Comparison of ENCODE assay signal across 14 mouse cellular contexts in the genomic region with DNA sequence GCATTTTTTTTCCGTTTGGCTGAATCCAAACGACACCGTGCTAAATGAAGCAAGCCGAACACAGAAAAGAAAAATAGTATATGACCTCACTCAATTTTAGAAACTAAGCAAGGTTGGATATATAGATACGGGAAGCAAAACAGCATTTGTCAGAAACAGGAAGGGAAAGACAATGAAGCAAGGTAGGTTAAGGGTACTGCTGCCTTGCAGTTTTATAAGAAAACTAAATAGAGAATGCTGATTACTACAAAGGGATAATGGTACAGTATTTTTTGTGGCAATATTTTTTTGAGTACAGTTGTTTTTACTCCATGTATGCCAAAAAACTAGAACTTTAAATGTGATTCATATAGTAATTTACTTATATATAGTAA.
DNase-seq lines count a peak whose midpoint lies in the region; ATAC-seq and TF ChIP-seq lines count a peak whose summit lies in the region.
"Had no signal": no experiment of that assay in that cellular context is flagged by ENCODE, and none has a peak within 500 bp of the region (broad histone marks: within the 10 kb centered on the region; RNA-seq: fewer than 3 reads in every experiment).

No protein-coding gene starts in this region.

- H3K4me1 ChIP-seq in heart, embryonic 12.5 days (replicated peaks), result 0 out of 2 replicates have a peak, but pooled peaks cover 5% of the 10 kb centered on the region
- H3K4me1 ChIP-seq in lung, embryonic 14.5 days (ENCODE audit: insufficient read depth), result no peaks in the 10 kb centered on the region
- no peaks in the 10 kb centered on the region for H3K4me1 ChIP-seq in hindbrain, embryonic 14.5 days (replicated peaks; ENCODE audit: control insufficient read depth, insufficient read depth, low read length)
- peaks cover 7% of the 10 kb centered on the region for H3K4me1 ChIP-seq in neural tube, embryonic 13.5 days (replicated peaks)
- H3K4me1 ChIP-seq: embryonic facial prominence, embryonic 13.5 days; limb, embryonic 12.5 days had no signal

- peak overlapping the region; percentile 38; the same call in 1 of the 2 replicates for H3K4me2 ChIP-seq in heart, embryonic 12.5 days
- H3K4me2 ChIP-seq in lung, embryonic 14.5 days, result peak overlapping the region; percentile 36; the same call in 1 of the 2 replicates
- peak overlapping the region; percentile 44 for H3K4me2 ChIP-seq in hindbrain, embryonic 14.5 days (replicated peaks)
- peak overlapping the region; percentile 56 for H3K4me2 ChIP-seq in neural tube, embryonic 13.5 days
- H3K4me2 ChIP-seq: embryonic facial prominence, embryonic 13.5 days; limb, embryonic 12.5 days had no signal

- WGBS in heart, embryonic 12.5 days, result 56% methylated on average over 5 of the region's 5 CpGs
- WGBS in lung, embryonic 14.5 days, result 57% methylated on average over 5 of the region's 5 CpGs
- 10% methylated on average over 5 of the region's 5 CpGs for WGBS in hindbrain, embryonic 14.5 days
- WGBS in neural tube, embryonic 13.5 days, result 19% methylated on average over 5 of the region's 5 CpGs

- H3K27ac ChIP-seq in heart, embryonic 12.5 days (ENCODE audit: poor library complexity, severe bottlenecking), result no peak overlapping the region
- H3K27ac ChIP-seq in lung, embryonic 14.5 days (ENCODE audit: low read depth), result no peak overlapping the region
- peak overlapping the region; percentile 0; the same call in 1 of the 2 replicates for H3K27ac ChIP-seq in hindbrain, embryonic 14.5 days
- peak overlapping the region; percentile 65 for H3K27ac ChIP-seq in neural tube, embryonic 13.5 days (replicated peaks)
- H3K27ac ChIP-seq: embryonic facial prominence, embryonic 13.5 days; limb, embryonic 12.5 days had no signal

- no peak overlapping the region for H3K9ac ChIP-seq in heart, embryonic 12.5 days
- no peak overlapping the region for H3K9ac ChIP-seq in lung, embryonic 14.5 days
- H3K9ac ChIP-seq in hindbrain, embryonic 14.5 days, result peak overlapping the region; percentile 34
- H3K9ac ChIP-seq in neural tube, embryonic 13.5 days, result peak overlapping the region; percentile 62
- H3K9ac ChIP-seq: embryonic facial prominence, embryonic 13.5 days; limb, embryonic 12.5 days had no signal

- H3K27me3 ChIP-seq in heart, embryonic 12.5 days (replicated peaks), result no peaks in the 10 kb centered on the region
- H3K27me3 ChIP-seq in lung, embryonic 14.5 days (ENCODE audit: insufficient read depth, low read length), result no peaks in the 10 kb centered on the region
- H3K27me3 ChIP-seq in hindbrain, embryonic 14.5 days (ENCODE audit: control insufficient read depth, insufficient read depth, low read length), result no peaks in the 10 kb centered on the region
- no peaks in the 10 kb centered on the region for H3K27me3 ChIP-seq in neural tube, embryonic 13.5 days
- H3K27me3 ChIP-seq: embryonic facial prominence, embryonic 13.5 days; limb, embryonic 12.5 days had no signal

- DNase-seq in heart, adult 18-20 months, result no peak
- DNase-seq in lung, embryonic 14.5 days, result no peak
- DNase-seq in lung, adult 18-20 months, result no peak
- DNase-seq in hindbrain, embryonic 14.5 days (ENCODE audit: low spot score), result no peak
- no peak for DNase-seq in cerebellum, postnatal 10 days
- DNase-seq in cerebellum, postnatal 25 days, result no peak
- DNase-seq: adrenal gland, adult 8-10 months; layer of hippocampus, adult 9-11 months; lung, postnatal 14 days; right cerebral cortex, postnatal 14 days had no signal

- H3K36me3 ChIP-seq in heart, embryonic 12.5 days, result no peaks in the 10 kb centered on the region
- H3K36me3 ChIP-seq in lung, embryonic 14.5 days (ENCODE audit: insufficient read depth), result no peaks in the 10 kb centered on the region
- H3K36me3 ChIP-seq in hindbrain, embryonic 14.5 days (replicated peaks; ENCODE audit: control insufficient read depth, insufficient read depth), result no peaks in the 10 kb centered on the region
- no peaks in the 10 kb centered on the region for H3K36me3 ChIP-seq in neural tube, embryonic 13.5 days
- H3K36me3 ChIP-seq: embryonic facial prominence, embryonic 13.5 days; limb, embryonic 12.5 days had no signal

- TF ChIP-seq CTCF in lung, embryonic 14.5 days (IDR thresholded peaks at IDR 0.05; ENCODE audit: low read depth), result no peak

- ATAC-seq in heart, embryonic 12.5 days (ENCODE audit: insufficient number of reproducible peaks, low FRiP score), result no peak
- ATAC-seq in lung, embryonic 14.5 days (ENCODE audit: insufficient read depth), result no peak
- 0 out of 2 replicates have a peak, but pooled peaks have one; percentile 24 for ATAC-seq in hindbrain, embryonic 14.5 days (ENCODE audit: low FRiP score)
- ATAC-seq in neural tube, embryonic 13.5 days (ENCODE audit: low read depth), result no peak

- no peaks in the 10 kb centered on the region for H3K9me3 ChIP-seq in heart, embryonic 12.5 days (replicated peaks)
- no peaks in the 10 kb centered on the region for H3K9me3 ChIP-seq in lung, embryonic 14.5 days (ENCODE audit: low read depth, low read length)
- no peaks in the 10 kb centered on the region for H3K9me3 ChIP-seq in hindbrain, embryonic 14.5 days (ENCODE audit: control insufficient read depth, low read length)
- H3K9me3 ChIP-seq in neural tube, embryonic 13.5 days, result no peaks in the 10 kb centered on the region
- H3K9me3 ChIP-seq: embryonic facial prominence, embryonic 13.5 days; limb, embryonic 12.5 days had no signal

- no peak overlapping the region for H3K4me3 ChIP-seq in heart, embryonic 12.5 days
- no peak overlapping the region for H3K4me3 ChIP-seq in lung, embryonic 14.5 days (ENCODE audit: low read depth, low read length)
- peak overlapping the region; percentile 20 for H3K4me3 ChIP-seq in hindbrain, embryonic 14.5 days (replicated peaks; ENCODE audit: low read length)
- H3K4me3 ChIP-seq in neural tube, embryonic 13.5 days, result peak overlapping the region; percentile 35
- H3K4me3 ChIP-seq: embryonic facial prominence, embryonic 13.5 days; limb, embryonic 12.5 days had no signal

Comparison
In these comparisons a context has a peak if more than half of its experiments do, and no peak if none do; other contexts are left out.
1. H3K27ac ChIP-seq: peak in hindbrain, embryonic 14.5 days (single experiment) and neural tube, embryonic 13.5 days (single experiment); none in heart, embryonic 12.5 days (single experiment) and lung, embryonic 14.5 days (single experiment).
2. H3K4me3 ChIP-seq: peak in hindbrain, embryonic 14.5 days (single experiment) and neural tube, embryonic 13.5 days (single experiment); none in heart, embryonic 12.5 days (single experiment) and lung, embryonic 14.5 days (single experiment).
3. H3K9ac ChIP-seq: peak in hindbrain, embryonic 14.5 days (single experiment) and neural tube, embryonic 13.5 days (single experiment); none in heart, embryonic 12.5 days (single experiment) and lung, embryonic 14.5 days (single experiment).
4. Peak in every context shown above with its lines, with median percentiles within 50 percentile points of each other: H3K4me2 ChIP-seq.